Mouse (Mus musculus): ENCODE data around the gene Spsb3.

Spsb3 gene

DNA sequence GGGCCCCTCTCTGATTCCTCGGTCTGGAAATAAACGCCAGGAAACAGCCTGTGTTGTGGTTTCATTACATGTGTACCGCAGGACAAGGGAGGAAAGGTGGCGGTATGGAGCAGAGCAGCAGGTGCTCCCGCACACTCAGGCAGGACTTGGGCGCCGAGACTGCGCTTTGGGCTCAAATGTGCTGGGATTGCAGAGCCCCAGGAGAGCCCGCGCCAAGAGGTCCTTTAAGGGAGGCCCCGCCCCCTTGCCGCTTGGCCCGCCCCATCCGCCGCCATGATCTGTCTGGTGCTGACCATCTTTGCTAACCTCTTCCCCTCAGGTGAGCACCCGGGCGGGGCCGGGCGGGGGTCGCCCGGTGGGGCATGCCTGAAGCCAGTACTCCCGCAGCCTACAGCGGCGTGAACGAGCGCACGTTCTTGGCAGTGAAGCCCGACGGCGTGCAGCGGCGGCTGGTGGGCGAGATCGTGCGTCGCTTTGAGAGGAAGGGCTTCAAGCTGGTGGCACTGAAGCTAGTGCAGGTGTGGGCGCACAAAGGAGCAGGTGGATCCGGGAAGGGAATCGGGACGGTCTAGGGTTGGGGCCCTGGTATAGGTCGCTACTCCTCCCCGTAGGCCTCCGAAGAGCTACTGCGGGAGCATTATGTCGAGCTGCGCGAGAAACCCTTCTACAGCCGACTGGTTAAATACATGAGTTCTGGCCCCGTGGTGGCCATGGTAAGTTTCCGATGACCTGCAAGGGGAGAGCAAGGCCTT is 10.0 kb downstream of the Spsb3 start, which contains the start of gene Nme3:
Gene Nme3, plus strand, starts transcription at position 260 of the 752 bp plus-strand sequence.
- peak; percentile 69 to 74 for DNase-seq (ENCODE audit: low spot score in 2 of 2)

DNA sequence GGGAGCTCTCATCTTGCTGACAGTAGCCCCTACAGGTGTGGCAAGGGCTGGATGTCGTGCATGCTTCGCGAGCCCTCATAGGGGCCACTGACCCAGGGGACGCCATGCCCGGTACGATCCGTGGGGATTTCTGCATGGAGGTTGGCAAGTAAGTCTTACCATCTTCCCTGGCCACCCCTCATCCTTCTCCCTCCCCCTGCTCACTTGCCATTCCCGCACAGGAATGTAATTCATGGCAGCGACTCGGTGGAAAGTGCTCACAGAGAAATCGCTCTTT is 10.5 kb downstream of the Spsb3 start:
- DNase-seq (ENCODE audit: low spot score in 2 of 2), result no peak

DNA sequence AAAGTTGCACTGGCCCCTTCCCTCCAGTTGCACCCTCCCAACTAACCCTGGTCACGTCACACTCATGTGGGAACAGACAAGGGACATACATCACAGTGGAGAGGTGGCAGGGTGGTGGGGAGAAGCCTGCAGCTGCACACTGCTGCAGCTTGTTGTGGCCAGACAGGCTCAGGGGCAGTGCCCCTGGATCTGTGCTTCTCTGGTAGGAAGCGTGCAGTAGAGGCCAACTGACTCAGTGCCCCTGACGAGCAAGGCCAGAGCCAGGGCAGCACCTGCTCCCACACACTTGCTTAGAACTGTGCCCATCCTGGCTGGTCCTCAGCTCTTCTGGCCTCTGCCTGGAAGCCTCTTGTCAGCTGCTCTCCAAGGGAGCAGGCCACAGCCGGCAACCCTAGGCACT is 11.2 kb downstream of the Spsb3 start:
- no peak for DNase-seq (ENCODE audit: low spot score in 2 of 2)

DNA sequence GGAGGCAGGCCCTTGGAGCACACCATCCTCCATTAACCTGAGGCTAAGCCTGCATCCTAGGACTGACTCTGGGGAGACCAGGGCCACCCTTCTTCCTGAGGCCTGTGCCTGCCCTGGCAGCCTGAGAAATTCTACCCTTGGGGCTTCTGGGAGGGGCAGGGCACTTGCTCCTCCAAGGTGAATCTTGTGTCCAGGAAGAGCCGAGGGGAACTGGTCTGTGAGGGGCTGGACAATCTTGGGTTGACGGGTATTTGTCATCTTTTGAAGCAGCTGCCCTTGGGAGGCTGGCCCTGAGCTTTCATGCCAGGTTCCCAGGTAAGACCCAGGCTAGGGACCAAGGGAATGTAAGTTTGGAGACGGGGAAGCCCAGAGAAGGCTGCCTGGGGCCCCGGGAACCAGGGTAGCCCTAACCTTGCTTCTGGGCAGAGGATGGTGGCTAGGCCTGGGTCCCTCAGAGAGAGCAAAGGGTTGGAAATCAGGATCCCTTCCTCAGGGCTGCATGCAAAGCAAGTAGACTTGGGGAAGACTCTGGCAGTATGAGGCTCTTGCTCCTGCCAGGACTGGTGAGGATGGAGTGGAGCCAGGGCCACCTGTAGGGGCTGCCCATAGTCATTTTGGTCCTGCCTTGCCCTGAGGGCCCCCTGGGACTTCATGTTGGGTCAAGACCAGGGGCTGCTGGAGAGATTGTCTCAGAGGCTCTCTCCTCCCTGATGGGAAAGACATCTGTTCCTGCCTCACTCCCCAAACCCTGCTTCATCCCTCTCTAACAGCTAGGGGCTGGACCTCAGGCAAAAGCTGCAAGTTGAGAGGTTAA is 11.8 kb downstream of the Spsb3 start:
- no peak for DNase-seq (ENCODE audit: low spot score in 2 of 2)

DNA sequence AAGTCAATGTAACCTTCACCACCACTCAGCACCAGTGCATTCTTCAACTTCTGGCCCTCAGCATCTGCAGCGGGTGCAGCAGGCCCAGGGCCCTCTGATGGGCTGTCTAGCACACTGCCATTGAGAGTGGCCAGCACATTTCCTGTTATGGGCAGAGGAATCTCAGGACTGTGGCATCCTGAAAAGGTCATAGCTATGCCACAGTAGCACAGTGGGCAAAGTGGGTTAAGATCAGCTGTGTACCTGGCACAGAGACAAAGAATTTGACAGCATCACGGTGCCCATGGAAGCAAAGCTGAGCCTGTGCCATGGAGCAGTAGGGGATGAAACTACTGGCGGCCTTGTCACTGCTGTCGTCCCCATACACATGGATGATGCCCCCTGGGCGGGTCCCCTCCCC is 12.7 kb downstream of the Spsb3 start:
- DNase-seq (ENCODE audit: low spot score in 2 of 2), result no peak

DNA sequence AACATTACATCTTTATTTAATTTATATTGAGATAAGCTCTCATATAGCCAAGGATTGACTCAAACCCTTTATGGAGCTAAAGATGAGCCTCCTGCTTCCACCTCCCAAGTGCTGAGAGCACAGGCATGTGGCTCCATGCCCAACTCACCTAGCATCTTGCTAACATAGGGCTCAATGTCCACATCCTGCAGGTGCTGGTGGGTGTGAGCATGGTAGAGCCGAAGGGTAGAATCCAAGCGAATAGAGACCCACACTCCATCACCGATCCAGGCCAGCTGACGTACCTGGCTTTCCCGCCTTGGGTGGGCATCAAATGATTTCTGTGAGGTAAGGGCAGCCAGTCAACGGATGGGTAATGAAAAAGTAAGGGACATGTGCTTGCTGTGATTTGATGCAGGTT is 13.6 kb downstream of the Spsb3 start:
- no peak for DNase-seq (ENCODE audit: low spot score in 2 of 2)

DNA sequence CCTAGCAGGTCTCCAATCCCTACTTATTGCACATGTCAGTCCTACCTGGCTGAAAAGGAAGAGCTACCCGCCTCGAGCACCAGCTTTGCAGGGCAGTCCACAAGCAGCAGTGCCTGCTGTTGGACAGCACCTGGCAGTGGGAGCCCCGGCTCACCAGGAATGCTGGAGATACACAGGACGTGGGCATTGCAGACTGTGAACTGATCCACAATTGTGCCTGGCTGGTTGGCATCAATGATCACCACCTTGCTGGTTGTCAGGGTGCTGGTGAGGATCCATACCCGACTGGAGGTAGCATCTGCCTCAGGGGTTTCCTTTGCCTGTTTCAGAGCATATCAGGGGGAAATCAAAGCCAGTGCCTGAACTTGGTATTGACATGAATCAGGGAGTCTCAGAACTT is 15.7 kb downstream of the Spsb3 start:
- no peak for DNase-seq (ENCODE audit: low spot score in 2 of 2)

DNA sequence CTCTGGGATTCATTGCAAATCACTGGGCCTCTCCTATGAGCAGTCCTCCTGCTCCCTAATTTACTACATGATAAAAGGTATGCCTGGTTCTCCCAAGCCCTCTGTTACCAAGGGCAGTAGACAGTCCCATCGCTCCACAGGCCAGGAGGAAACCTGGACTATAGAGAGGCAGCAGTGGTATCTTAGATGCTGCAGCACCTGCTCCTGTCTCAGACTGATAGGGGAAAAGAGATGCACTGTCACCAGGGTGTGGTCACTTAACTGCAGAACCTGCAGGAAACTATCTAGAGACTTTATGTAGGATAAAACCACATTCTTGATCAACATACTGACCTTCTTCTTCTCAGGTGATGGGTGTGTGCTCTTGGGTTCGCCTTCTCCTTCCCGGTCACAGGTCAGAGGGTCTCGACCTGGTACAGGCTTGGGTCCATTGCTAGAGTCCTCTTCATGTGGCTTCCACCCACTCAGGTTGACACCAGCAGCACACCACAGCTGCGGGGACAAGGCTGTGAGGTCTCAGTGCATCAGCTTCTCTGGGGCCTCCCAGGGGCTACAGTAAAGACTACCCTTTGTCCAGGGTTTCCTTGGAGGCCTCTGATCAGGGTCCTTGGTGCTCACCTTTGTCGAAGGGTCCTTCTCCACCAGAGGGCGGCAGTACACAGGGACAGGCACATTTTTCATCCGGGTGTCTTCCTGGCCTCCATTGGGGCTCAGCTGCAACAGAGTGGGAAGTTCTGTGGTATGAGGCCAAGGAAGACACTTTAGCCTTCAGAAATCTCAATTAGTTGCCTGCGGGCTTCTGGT is 16.4 kb downstream of the Spsb3 start:
- DNase-seq (ENCODE audit: low spot score in 2 of 2), result peak; percentile 46 to 65

DNA sequence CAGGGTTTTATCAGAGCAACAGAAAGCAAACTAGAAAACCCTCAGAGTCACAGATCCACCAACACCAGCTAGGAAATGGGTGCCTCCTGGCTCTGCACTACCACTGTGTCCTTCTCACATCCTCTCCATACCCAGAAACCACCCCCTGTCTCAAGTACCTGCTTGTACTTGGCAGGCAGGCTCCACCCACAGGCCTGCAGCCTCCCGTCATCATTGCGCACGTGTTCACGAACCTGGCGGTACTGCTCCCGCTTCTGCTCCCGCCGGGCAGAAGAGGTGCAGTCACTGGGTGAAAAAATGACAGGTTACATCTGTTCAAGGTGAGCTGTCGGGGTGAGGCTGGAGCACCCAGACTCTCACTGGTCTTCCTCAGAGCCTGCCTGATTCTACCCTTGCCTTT is 17.3 kb downstream of the Spsb3 start:
- DNase-seq (ENCODE audit: low spot score in 2 of 2), result no peak

DNA sequence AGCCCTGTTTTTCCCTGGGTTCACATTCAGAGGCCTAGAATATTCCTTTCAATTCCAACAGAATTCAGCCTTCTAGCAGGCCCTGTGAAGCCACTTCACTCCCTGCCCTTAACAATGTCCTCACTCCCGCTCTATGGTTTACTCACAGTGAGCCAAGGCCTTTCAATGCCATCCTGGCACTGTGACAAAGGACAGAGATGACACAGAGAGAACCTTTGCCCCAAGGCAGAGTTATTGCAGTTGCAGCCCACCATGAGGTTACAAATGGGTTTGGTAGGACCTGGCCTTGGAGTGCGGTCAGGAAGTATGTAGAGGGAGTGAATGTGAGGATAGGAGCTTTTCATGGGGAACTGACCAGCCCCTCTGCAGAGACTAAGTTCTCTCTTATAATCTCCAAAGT is 21.1 kb downstream of the Spsb3 start:
- no peak for DNase-seq (ENCODE audit: low spot score in 2 of 2)

DNA sequence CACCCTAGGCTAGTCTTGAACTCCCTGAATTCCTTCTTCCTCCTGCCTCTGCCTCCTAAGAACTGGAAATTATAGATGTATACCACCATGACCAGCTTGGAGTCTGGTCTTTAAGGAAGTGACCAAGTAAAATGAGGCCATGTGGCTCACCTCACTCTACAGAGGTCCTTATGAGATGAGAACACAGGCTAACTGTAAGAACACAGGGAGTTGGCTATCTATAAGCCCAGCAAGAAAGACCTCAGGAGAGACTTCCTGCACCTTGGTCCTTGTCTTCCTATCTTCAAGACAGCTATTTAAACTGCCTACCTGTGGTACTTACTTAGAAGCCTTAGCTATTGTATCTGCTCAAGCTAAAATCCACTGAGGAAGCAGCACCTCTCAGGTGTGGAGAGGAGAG is 27.5 kb downstream of the Spsb3 start:
- DNase-seq (ENCODE audit: low spot score in 2 of 2), result no peak

DNA sequence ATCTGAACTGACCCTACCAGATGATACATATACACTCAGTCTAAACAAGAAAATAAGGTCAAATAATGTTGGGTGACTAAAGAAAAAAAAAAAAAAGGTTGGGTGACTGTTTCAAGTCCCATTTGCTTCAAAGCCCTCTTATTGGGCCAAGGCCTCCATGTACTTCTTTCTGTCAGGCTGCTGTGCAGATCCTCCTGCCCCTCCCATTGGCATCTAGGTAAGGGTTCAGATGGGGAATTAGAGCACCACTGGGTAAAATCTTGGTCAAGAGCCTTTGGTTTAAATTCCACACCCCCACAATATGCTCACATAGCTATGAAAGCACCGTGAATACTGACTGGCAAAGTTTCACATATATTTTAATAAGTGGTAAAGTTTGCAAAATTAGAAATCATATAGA is 36.8 kb downstream of the Spsb3 start:
- no peak for DNase-seq (ENCODE audit: low spot score in 2 of 2)

DNA sequence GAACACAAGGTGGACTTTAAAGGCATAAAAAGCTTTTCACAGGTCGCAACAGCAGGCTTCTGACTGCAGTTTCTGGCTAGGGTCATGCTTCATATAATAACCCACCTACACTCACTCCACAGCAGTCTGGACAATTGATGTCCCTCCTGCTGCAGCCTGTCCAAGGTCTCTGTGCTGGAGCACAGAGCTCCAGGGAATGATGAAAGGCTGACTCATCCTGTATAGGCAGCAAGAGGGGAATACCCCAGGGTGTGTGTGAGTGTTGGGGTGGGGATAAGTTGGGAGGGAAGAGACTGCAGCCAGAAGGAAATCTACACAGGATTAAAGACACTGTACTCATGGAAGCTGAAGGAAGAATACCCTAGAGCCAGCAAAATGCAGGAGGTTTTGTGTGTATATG is 43.1 kb downstream of the Spsb3 start:
- no peak for DNase-seq (ENCODE audit: low spot score in 2 of 2)

DNA sequence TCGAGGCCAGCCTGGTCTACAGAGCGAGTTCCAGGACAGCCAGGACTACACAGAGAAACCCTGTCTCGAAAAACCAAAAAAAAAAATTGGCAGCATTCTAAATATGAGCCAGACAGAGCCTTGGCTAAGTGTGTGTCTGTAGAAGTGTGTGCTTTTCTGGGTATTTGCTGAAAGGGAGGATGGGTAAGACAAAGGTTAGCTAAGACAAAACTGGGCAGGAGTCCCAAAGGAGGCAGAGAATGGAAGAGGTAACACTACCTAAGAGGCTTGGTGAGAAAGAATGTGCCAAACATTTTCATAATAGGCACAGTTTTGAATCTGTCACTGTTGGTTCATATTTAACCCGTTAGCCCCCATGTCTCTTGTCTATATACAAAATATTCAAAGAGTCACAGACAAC is 46.0 kb downstream of the Spsb3 start:
- no peak for DNase-seq (ENCODE audit: low spot score in 2 of 2)

DNA sequence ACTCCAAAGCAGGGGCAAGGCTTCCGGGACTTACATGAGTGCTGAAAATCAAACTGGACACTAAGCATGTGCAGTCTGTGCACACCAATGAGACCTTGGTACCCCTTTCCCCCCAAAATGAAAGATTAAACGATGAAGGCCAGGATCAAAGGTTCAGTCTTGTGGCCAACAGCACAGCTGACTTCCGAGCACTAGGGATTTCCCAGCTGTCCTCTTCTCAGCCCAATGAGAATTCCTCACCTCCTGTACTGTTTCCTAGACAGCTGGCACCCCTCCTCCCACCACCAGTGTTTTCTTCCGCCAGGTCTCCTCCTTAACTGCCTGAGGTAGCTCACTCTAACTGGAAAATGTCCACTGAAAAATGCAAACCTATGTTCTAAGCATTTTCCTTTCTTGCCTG is 46.7 kb downstream of the Spsb3 start:
- no peak for DNase-seq (ENCODE audit: low spot score in 2 of 2)

DNA sequence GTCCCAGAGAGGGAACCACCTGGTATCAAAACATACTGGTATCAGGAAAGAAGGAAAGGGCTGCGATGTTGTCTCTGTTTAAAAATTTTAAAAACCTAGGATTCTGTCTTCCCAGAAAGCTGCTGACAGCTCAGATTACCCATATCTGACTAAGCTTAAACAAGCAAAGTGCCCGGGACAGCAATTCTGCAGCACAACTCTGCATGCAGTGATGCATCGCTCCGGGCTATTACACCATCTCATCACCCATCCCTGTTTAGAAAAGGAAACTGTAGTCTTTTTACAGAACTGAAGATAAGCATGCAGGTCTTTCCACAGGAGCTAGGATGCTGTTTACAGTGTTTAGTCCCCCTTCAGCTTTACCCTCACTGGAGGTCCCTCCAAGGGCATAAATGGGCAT is 48.5 kb downstream of the Spsb3 start:
- DNase-seq (ENCODE audit: low spot score in 2 of 2), result no peak

DNA sequence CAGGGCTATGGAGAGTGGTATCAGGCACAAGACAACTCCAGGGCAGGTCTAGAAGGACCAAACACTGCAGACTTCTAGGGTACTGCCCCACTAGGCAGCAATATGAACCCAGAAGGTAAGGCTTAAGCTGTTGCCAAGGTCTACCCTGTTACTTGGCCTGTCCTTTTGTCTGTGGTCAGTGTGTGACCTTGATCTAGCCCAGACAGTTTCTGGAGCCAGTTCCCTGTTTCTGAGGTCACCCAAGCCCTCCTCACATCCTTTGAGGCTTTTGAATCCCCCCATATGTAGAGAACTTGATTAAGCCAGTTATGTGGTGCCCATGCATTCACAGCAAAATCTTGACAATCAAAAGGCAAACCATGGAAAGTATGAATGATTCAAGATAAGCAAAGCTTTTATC is 49.2 kb downstream of the Spsb3 start:
- DNase-seq (ENCODE audit: low spot score in 2 of 2), result no peak

DNA sequence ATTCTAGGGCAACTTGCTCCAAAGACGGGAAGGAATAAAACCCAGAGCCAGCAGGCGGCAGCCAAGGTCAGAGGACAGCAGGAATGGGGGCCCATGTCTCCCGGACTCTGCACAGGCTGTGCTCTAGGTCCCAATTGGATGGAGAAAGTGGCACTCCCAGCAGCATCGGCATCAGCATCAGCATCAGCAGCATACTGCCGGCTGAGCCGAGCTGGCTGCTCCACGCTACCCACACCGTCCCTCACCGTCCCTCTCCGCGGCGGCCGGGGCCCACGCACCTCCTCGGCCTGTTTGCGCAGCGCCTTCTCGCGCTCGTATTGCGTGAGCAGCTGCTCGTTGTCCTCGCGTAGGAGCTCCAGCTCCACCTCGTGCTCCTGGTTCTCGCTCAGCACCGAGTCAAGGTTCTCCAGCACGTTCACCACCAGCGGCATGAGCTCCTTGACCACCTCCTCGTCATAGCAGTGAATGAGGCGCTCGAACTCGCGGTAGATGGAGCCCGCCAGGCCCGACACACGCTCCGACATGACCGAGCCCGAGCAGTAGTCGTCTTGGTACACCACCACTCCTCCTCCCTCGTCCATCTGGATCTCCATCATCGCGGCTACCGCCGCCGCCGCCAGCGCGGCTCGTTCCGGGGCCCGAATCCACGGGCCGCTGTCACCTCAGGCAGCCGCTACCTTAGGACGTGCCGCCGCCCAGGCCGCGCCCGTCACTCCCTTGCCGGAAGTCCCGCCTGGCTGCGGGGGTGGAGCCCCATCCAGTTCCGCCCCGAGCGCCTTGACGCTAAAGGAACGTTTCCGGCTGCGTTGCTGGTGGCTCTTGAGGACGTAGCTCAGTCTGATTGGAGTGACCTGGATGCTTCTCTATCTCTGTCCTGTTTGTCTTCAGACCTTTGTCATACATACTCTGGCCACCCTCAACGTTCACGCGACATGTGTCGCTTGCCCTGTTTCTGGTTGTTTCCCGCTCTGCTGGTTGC is 50.1 kb downstream of the Spsb3 start, which contains the start of gene Mapk8ip3:
Gene Mapk8ip3, minus strand, starts transcription at position 719 of the 979 bp plus-strand sequence.
- peak; percentile 95 to 96 for DNase-seq (ENCODE audit: low spot score in 2 of 2)

DNA sequence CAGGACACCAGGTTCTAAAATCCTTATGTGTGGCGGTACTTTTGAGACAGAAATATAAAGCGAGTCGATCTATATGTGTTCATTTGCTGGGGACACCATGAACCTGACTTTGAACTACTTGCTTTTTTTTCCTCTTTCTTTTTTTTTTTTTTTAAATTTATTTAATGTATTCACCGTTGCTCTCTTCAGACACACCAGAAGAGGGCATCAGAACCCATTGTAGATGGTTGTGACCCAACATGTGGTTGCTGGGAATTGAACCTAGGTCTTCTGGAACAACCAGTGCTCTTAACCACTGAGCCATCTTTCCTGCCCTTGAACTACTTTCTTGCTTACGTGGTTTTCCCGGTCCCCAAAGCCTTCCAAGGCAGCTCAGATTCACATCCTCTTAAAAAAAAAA is 50.8 kb downstream of the Spsb3 start:
- no peak for DNase-seq (ENCODE audit: low spot score in 2 of 2)

Data from spleen, postnatal 14 days (tissue).